Mouse (Mus musculus) limb, embryonic 12.5 days (tissue): ENCODE results near the gene Nup210l. TPM values are rescaled to one million over a fixed set of nuclear protein-coding genes. Genes with fewer than 3 reads are reported as not detected.

ENCODE experiments used
- ATAC-seq: fragments of 200-750 bp; cut with Nextera tagmentation; 2 replicates; pipeline ENCODE4 v1.8.0; 2017; ENCODE audit warnings: low read depth, moderate TSS enrichment; ENCODE audit not compliant: insufficient number of reproducible peaks, insufficient read depth, low FRiP score, low TSS enrichment
- H3K27ac ChIP-seq: fragments of 300-500 bp; sonication (generic); 2 replicates; pipeline ENCODE4 v1.5.1; 2016; ENCODE audit warnings: mild to moderate bottlenecking, moderate library complexity
- H3K27me3 ChIP-seq: fragments of 300-500 bp; sonication (generic); 2 replicates; pipeline ENCODE4 v1.6.1; 2016; ENCODE audit warnings: mild to moderate bottlenecking, moderate library complexity
- H3K36me3 ChIP-seq: fragments of 300-500 bp; sonication (generic); 2 replicates; pipeline ENCODE4 v1.6.1; 2016; ENCODE audit warnings: mild to moderate bottlenecking, moderate library complexity
- H3K4me1 ChIP-seq: fragments of 300-500 bp; sonication (generic); replicated peaks from 2 replicates; pipeline ENCODE4 v1.6.1; 2016
- H3K4me2 ChIP-seq: fragments of 300-500 bp; sonication (generic); 2 replicates; pipeline ENCODE4 v1.6.1; 2016; ENCODE audit warnings: mild to moderate bottlenecking, moderate library complexity
- H3K4me3 ChIP-seq: fragments of 300-500 bp; sonication (generic); replicated peaks from 2 replicates; pipeline ENCODE4 v1.5.1; 2016; ENCODE audit warnings: mild to moderate bottlenecking
- H3K9ac ChIP-seq: fragments of 300-500 bp; sonication (generic); replicated peaks from 2 replicates; pipeline ENCODE4 v1.6.1; 2016; ENCODE audit warnings: mild to moderate bottlenecking, moderate library complexity
- H3K9me3 ChIP-seq: fragments of 300-500 bp; sonication (generic); 2 replicates; pipeline ENCODE4 v1.6.1; 2016; ENCODE audit warnings: mild to moderate bottlenecking, moderate library complexity
- WGBS: fragments of 180-500 bp; shearing (Covaris S2); methylation state at CpG from one replicate; pipeline ENCODE4 v1.1.7; 2016; 5-methylcytosine and 5-hydroxymethylcytosine counted together
- polyA plus RNA-seq: library from polyadenylated mRNA; unstranded; fragments of >200 nt; fragmentation: Nextera tagmentation; extraction: Ambion mirVana; gene quantifications from 2 replicates; pipeline ENCODE4 v1.2.1, GENCODE M21; 2016

Gene Nup210l
- polyA plus RNA-seq, 1 experiment from 2014 or later = 0.44 TPM

DNA sequence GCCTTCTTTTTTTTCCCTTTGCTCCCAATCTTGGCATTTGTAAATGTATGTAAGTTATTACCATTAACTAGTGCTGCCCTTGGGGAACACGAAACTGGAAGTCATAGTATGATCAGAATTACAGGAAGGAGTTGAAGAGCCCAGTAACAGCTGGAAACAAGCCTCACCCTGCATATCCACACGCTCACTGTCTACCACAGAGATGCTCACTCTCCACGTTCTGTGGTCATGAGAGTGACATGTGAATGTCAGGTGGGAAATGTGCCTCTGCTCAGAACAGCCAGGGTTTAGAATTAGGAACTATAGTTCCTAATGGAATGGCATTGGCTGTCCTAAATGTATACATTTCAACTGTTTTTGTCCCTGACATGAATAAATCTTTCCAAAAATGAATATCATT is 28.8 kb downstream of the Nup210l start:
- Histone ChIP-seq H3K27me3 (no peaks in the 10 kb centered on the region), H3K4me2 (no peak overlapping the region), H3K27ac (no peak overlapping the region), H3K9me3 (no peaks in the 10 kb centered on the region), H3K4me3 (no peak overlapping the region), H3K36me3 (no peaks in the 10 kb centered on the region), H3K9ac (no peak overlapping the region), H3K4me1 (peaks cover 8% of the 10 kb centered on the region; the same call in 1 of the 2 replicates)
- 84% methylated on average over 3 of the region's 3 CpGs for WGBS
- no peak for ATAC-seq

DNA sequence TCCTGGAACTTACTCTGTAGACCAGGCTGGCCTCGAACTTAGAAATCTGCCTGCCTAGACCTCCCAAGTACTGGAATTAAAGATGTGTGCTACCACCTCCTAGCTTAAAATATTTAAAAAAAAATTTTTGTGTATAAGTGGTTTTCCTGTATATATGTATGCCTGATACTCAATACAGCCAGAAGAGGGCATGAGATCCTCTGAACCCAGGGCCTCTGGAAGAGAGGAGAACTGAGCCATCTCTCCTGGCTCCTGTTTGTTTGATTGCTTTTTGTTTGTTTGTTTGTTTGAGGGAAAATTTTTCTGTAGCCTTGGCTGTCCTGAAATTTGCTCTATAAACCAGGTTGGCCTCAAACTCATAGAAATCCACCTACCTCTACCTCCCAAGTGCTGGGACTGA is 29.4 kb downstream of the Nup210l start:
- 88% methylated on average over 1 of the region's 1 CpGs for WGBS
- no peak overlapping the region for H3K9ac ChIP-seq
- no peaks in the 10 kb centered on the region for H3K27me3 ChIP-seq
- H3K4me2 ChIP-seq = no peak overlapping the region
- peaks cover 8% of the 10 kb centered on the region; the same call in 1 of the 2 replicates for H3K4me1 ChIP-seq
- ATAC-seq = no peak
- H3K4me3 ChIP-seq = no peak overlapping the region
- no peaks in the 10 kb centered on the region for H3K9me3 ChIP-seq
- no peaks in the 10 kb centered on the region for H3K36me3 ChIP-seq
- H3K27ac ChIP-seq = no peak overlapping the region

DNA sequence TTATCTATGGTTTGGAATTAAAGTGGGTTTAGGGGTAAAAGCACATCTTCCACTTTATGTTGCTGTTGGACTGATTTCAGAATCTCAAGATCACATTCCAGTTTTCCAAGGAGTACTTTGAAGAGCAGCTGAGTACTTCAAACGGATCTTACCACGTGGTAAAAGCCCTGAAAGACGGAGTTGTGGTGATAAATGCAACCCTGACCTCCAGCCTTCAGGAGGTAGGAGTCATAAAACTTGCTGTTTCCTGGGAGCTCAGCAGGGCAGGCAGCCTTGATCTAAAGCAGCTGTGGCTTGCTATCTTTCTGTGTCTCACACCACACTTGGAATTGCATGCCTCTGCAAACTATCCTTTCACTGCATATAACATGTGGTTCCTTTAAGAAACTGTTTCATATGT is 30.6 kb downstream of the Nup210l start:
- 7% methylated on average over 3 of the region's 3 CpGs for WGBS
- H3K4me3 ChIP-seq = no peak overlapping the region
- no peaks in the 10 kb centered on the region for H3K9me3 ChIP-seq
- H3K4me2 ChIP-seq = no peak overlapping the region
- no peak for ATAC-seq
- H3K27me3 ChIP-seq = no peaks in the 10 kb centered on the region
- no peak overlapping the region for H3K9ac ChIP-seq
- H3K36me3 ChIP-seq = no peaks in the 10 kb centered on the region
- H3K4me1 ChIP-seq = peaks cover 8% of the 10 kb centered on the region; the same call in 1 of the 2 replicates
- no peak overlapping the region for H3K27ac ChIP-seq

DNA sequence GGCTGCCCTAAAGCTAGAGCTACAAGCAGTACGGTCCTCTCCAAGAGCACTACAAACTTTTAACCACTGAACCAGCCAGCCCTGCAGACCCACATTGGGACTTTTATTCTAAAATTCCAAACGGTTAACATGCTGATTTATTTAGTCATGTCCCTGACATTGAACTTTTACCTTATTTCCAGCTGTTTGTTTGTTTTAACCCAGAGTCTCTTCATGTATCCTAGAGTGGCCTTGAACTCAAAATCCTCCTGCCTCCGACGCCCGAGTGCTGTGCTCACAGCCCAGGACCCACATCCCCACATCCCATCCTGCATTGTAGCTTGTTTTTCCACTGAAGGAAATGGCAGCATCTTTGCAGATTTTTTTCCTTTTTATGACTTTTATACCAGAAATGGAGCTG is 31.1 kb downstream of the Nup210l start:
- 61% methylated on average over 5 of the region's 5 CpGs for WGBS
- H3K4me1 ChIP-seq = peaks cover 8% of the 10 kb centered on the region; the same call in 1 of the 2 replicates

DNA sequence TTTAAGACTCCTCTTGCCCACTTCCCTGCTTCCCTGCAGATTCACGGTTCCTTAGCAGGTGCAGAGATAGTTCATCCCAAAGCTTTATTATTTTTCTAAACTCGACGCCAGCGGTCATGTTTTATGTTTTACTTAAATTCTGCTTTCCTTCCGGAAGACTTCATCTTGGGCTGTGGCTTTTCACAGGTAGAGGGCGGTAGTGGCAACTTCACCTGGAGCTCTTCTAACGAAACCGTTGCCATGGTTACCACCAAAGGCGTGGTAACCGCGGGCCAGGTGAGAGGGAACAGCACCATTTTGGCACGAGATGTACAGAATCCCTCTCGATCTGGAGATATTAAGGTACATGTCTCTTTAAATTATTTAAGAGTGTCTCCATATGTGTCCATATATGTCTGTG is 32.7 kb downstream of the Nup210l start:
- H3K4me2 ChIP-seq = no peak overlapping the region
- H3K36me3 ChIP-seq = no peaks in the 10 kb centered on the region
- H3K9ac ChIP-seq = no peak overlapping the region
- no peak overlapping the region for H3K27ac ChIP-seq
- peaks cover 8% of the 10 kb centered on the region; the same call in 1 of the 2 replicates for H3K4me1 ChIP-seq
- no peaks in the 10 kb centered on the region for H3K9me3 ChIP-seq
- no peak for ATAC-seq
- no peaks in the 10 kb centered on the region for H3K27me3 ChIP-seq
- 37% methylated on average over 13 of the region's 13 CpGs for WGBS
- H3K4me3 ChIP-seq = no peak overlapping the region

More for the DNA sequence above, 31.1 kb downstream of the Nup210l start:
- Histone ChIP-seq H3K36me3 (no peaks in the 10 kb centered on the region), H3K9me3 (no peaks in the 10 kb centered on the region), H3K9ac (no peak overlapping the region), H3K4me3 (no peak overlapping the region), H3K4me2 (no peak overlapping the region), H3K27ac (no peak overlapping the region), H3K27me3 (no peaks in the 10 kb centered on the region)
- no peak for ATAC-seq

DNA sequence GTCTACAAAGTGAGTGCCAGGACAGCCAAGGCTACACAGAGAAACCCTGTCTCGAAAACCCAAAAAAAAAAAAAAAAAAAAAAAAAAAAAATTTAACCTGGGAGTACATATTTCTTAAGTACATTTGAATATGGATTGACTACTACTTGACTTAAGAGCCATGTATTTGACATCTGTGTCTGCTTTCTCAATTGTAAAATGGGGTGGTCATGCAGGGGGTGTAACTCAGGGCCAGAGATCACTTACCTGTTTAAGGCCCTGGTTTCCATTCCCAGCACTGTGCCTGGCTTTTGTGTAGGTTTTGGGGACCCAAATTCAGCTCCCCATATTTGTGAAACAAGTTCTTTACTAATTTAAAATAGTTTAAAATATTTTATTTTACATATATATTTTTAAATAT is 33.7 kb downstream of the Nup210l start:
- no peak overlapping the region for H3K27ac ChIP-seq
- no peak overlapping the region for H3K4me2 ChIP-seq
- H3K9ac ChIP-seq = no peak overlapping the region
- no peaks in the 10 kb centered on the region for H3K9me3 ChIP-seq
- H3K27me3 ChIP-seq = no peaks in the 10 kb centered on the region
- ATAC-seq = no peak
- 100% methylated on average over 1 of the region's 1 CpGs for WGBS
- no peak overlapping the region for H3K4me3 ChIP-seq
- no peaks in the 10 kb centered on the region for H3K36me3 ChIP-seq
- H3K4me1 ChIP-seq = peaks cover 8% of the 10 kb centered on the region; the same call in 1 of the 2 replicates

DNA sequence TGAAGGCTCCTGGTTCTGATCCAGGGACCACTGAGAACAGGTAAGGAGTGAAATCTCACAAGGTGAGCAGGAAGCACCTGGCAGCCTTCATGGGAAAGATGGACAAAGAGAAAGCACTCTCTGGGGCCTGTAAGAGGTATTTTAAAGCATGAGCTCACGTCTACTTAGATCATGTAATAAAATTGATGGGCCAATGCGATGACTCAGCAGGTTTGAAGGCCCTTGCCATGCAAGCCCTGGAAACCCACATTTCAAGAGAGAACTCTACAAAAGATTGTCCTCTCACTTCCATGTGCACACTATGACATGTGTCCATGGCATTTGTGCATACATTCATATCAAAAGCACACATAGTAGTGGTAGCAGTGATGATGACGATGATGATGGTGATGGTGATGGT is 36.0 kb downstream of the Nup210l start:
- ATAC-seq = no peak
- Histone ChIP-seq H3K27ac (no peak overlapping the region), H3K4me2 (no peak overlapping the region), H3K4me3 (no peak overlapping the region), H3K36me3 (no peaks in the 10 kb centered on the region), H3K4me1 (no peaks in the 10 kb centered on the region; the same call in 1 of the 2 replicates), H3K27me3 (no peaks in the 10 kb centered on the region), H3K9me3 (no peaks in the 10 kb centered on the region), H3K9ac (no peak overlapping the region)
- WGBS = 78% methylated on average over 3 of the region's 3 CpGs

DNA sequence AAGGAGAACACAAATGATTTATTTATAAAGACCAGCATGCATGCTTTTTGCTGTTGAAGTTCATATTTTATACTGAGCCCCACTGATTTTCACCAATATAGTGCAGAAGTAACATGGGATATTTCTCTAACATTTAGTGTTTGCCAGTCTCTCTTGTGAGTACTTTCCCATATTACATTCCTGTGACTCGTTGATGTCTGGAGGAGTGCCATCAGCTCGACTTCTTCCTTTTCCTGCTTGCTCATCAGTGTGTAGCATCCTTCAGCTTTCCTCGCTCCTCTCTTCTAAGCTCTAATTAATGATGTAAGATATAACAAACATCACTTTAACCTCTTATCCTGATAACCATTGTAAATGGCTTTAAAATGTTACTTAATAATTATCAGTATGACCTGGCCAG is 41.5 kb downstream of the Nup210l start:
- H3K4me2 ChIP-seq = no peak overlapping the region
- H3K27me3 ChIP-seq = no peaks in the 10 kb centered on the region
- H3K4me3 ChIP-seq = no peak overlapping the region
- WGBS = 82% methylated on average over 3 of the region's 3 CpGs
- H3K9me3 ChIP-seq = no peaks in the 10 kb centered on the region
- no peaks in the 10 kb centered on the region for H3K4me1 ChIP-seq
- no peak overlapping the region for H3K27ac ChIP-seq
- ATAC-seq = no peak
- no peak overlapping the region for H3K9ac ChIP-seq
- no peaks in the 10 kb centered on the region for H3K36me3 ChIP-seq

DNA sequence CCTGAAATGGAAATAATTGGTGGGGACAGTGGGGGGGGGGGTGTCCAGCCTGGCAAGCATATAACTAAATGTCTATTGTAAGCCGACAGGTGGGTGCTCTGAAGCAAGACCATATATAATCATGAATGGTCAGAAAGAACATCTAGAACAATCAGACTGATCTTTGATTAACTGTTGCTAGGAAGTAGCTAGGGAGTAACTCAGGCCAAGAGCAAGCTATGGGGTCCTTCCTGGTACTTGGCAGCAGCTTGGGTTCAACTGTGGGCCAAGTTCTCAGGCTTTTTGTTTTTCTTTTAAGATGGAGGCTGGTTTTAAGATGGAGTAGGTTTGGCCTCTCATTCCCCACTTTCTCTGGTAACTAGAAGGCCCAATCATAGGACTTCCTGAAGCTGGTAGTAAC is 42.7 kb downstream of the Nup210l start:
- no peak overlapping the region for H3K4me2 ChIP-seq
- H3K4me3 ChIP-seq = no peak overlapping the region
- no peaks in the 10 kb centered on the region for H3K9me3 ChIP-seq
- H3K36me3 ChIP-seq = no peaks in the 10 kb centered on the region
- 88% methylated on average over 1 of the region's 1 CpGs for WGBS
- no peaks in the 10 kb centered on the region for H3K27me3 ChIP-seq
- ATAC-seq = no peak
- no peak overlapping the region for H3K27ac ChIP-seq
- H3K4me1 ChIP-seq = no peaks in the 10 kb centered on the region
- no peak overlapping the region for H3K9ac ChIP-seq

DNA sequence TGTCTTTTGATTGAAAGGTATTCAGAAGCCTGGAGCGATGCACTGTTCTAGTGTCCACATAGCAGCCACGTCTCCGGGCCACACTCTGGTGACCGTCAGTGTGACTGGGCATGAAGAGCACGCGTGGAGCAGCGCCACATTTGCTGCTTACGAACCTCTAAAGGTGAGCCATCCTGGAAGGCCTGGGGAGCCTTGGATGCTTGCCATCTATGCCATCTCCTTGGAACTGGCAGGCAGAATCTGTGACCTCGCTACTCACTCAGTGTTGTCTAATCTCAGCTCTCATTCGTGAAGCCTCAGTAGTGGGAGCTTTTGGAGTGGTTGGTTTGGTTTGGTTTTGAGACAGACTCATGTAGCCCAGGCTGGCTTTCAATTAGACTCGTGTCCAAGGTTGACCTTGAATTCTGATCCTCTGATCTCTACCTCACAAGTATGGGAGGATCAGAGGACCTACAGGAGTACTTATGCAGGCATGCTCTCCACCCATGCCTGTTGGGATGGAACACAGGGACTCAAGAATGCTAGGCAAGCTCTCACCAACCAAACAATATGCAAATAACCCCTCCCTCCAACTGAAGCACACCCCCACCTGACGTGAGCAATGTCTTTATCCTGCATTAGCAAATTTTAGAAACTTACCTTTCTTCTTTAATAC is 47.3 kb downstream of the Nup210l start:
- no peak overlapping the region for H3K4me3 ChIP-seq
- H3K4me1 ChIP-seq = no peaks in the 10 kb centered on the region
- H3K4me2 ChIP-seq = no peak overlapping the region
- no peaks in the 10 kb centered on the region for H3K27me3 ChIP-seq
- 87% methylated on average over 12 of the region's 12 CpGs for WGBS
- no peaks in the 10 kb centered on the region for H3K36me3 ChIP-seq
- H3K9me3 ChIP-seq = no peaks in the 10 kb centered on the region
- no peak overlapping the region for H3K27ac ChIP-seq
- ATAC-seq = no peak
- H3K9ac ChIP-seq = no peak overlapping the region

DNA sequence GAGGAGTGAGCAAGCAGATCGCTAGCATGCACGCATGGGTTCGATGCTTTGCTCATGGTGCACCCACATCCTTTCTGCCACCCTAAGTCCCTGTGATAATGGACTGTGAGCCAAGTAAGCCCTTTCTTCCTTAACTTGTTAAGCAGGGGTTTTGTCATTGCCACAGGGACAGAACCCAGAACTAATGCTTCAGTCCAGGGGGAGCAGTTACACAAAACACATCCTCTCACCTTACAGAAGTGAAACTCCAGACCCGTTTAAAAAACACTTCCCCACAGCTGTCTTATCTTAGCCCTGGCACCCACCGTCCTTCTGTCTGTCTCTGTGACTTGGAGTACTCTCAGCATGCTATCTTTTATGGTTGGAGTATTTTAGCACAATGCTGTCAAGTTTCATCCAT is 52.1 kb downstream of the Nup210l start:
- 74% methylated on average over 5 of the region's 5 CpGs for WGBS
- H3K4me1 ChIP-seq = no peaks in the 10 kb centered on the region
- no peak overlapping the region for H3K27ac ChIP-seq
- no peak overlapping the region for H3K9ac ChIP-seq
- no peak overlapping the region for H3K4me3 ChIP-seq
- ATAC-seq = no peak
- H3K4me2 ChIP-seq = no peak overlapping the region
- no peaks in the 10 kb centered on the region for H3K27me3 ChIP-seq
- H3K36me3 ChIP-seq = no peaks in the 10 kb centered on the region
- H3K9me3 ChIP-seq = no peaks in the 10 kb centered on the region

DNA sequence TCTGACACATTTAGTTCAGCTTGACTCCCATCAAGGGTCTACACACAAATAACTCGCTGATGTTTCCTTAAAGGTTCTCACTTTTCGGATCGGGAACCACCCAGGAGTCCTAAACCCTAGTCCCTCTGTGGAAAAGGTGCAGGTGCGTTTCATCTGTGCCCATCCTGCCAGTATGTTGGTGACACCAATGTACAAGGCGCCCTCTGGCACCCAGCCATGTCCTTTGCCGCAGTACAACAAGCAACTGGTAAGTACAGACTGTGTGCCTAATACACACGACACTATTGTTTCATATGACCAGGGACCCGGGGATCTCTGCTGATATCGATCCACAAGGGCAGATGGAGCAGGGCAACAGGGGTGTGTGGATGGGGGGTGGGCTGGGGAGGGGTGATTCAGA is 55.8 kb downstream of the Nup210l start:
- no peak for ATAC-seq
- H3K36me3 ChIP-seq = no peaks in the 10 kb centered on the region
- H3K4me2 ChIP-seq = no peak overlapping the region
- no peak overlapping the region for H3K9ac ChIP-seq
- H3K4me1 ChIP-seq = no peaks in the 10 kb centered on the region
- H3K9me3 ChIP-seq = no peaks in the 10 kb centered on the region
- no peak overlapping the region for H3K4me3 ChIP-seq
- no peaks in the 10 kb centered on the region for H3K27me3 ChIP-seq
- WGBS = 90% methylated on average over 9 of the region's 9 CpGs
- H3K27ac ChIP-seq = no peak overlapping the region
